Mouse (Mus musculus) spleen, adult 2 months (tissue): ENCODE results near the gene Irf2. TPM values are rescaled to one million over a fixed set of nuclear protein-coding genes. Genes with fewer than 3 reads are reported as not detected.

ENCODE experiments used
- DNase-seq, 2 experiments: peaks; one replicate each; pipeline versions ENCODE4 v3.0.0 to v3.0.0-alpha.2; 2012 to 2021; ENCODE audit warnings: low spot score in 2 of 2, low read depth in 1 of 2
- H3K27ac ChIP-seq: fragments of 200-500 bp; 2 replicates; pipeline ENCODE4 v1.5.1; 2012; ENCODE audit warnings: low read length, inconsistent platforms; ENCODE audit not compliant: insufficient read depth
- H3K27me3 ChIP-seq: fragments of 200-500 bp; 2 replicates; pipeline ENCODE4 v1.6.1; 2012; ENCODE audit warnings: mild to moderate bottlenecking, moderate library complexity, low read length, inconsistent platforms; ENCODE audit not compliant: control insufficient read depth, insufficient read depth
- H3K36me3 ChIP-seq: fragments of 200-500 bp; 2 replicates; pipeline ENCODE4 v1.6.1; 2012; ENCODE audit warnings: mild to moderate bottlenecking, low read length, inconsistent platforms; ENCODE audit not compliant: control insufficient read depth, insufficient read depth
- H3K4me1 ChIP-seq: fragments of 200-500 bp; 2 replicates; pipeline ENCODE4 v1.6.1; 2011; ENCODE audit warnings: inconsistent platforms; ENCODE audit not compliant: control insufficient read depth, insufficient read depth, insufficient read length
- H3K4me3 ChIP-seq: fragments of 200-500 bp; 2 replicates; pipeline ENCODE4 v1.5.1; 2011; ENCODE audit warnings: mild to moderate bottlenecking, inconsistent platforms; ENCODE audit not compliant: insufficient read depth, insufficient read length; ENCODE audit errors: extremely low read depth
- CTCF ChIP-seq: fragments of 200-500 bp; IDR thresholded peaks from 2 replicates; pipeline ENCODE4 v1.5.1; 2011; ENCODE audit warnings: mild to moderate bottlenecking, inconsistent platforms; ENCODE audit not compliant: insufficient read depth, insufficient read length, insufficient replicate concordance; ENCODE audit errors: extremely low read depth
- POLR2A ChIP-seq: fragments of 200-500 bp; IDR thresholded peaks from 2 replicates; pipeline ENCODE4 v1.6.1; 2011; ENCODE audit warnings: low read depth, low read length, inconsistent platforms
- WGBS: fragments of 180-500 bp; shearing (Covaris S2); methylation state at CpG from one replicate; pipeline ENCODE4 v1.1.7; 2018; 5-methylcytosine and 5-hydroxymethylcytosine counted together
- polyA plus RNA-seq: library from polyadenylated mRNA; depleted of rRNA; stranded (reverse); fragments of >200 nt; gene quantifications from 2 replicates; pipeline ENCODE4 v1.2.3, GENCODE M21; 2012; rRNA removed

Gene Irf2
- polyA plus RNA-seq, 1 experiment: 28.8 TPM

- Histone ChIP-seq H3K27me3 (no peaks in the 10 kb centered on the region), H3K27ac (peak overlapping the region; percentile 22), H3K4me1 (peaks cover 24% of the 10 kb centered on the region), H3K4me3 (no peak overlapping the region), H3K36me3 (no peaks in the 10 kb centered on the region)
- TF ChIP-seq CTCF: no peak
- TF ChIP-seq POLR2A: no peak
- 57% methylated on average over 6 of the region's 6 CpGs for WGBS
- DNase-seq: no peak
Observed at GRCm38 (mm10) chr8:46887396-46887795, 147.9 kb downstream of the Irf2 start.

DNA sequence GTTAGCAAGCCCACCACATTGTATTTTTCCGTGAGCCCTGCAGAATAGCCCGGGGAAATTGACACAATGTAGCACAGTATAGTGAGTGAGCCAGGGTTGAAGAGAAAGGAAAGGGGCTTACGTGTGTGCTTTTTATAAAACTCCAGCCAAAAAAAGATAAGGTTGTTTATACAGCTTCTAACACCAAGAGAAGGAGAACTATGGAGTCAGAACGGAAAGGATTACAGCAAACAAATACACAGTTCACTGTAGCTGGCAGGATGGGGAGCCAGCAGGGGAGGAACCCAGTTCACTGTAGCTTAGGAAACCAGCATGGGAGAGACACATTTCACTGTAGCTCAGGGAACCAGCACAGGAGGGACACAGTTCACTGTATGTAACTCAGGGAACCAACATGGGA is 149.0 kb downstream of the Irf2 start:
- no peaks in the 10 kb centered on the region for H3K36me3 ChIP-seq
- 70% methylated on average over 4 of the region's 4 CpGs for WGBS
- H3K27me3 ChIP-seq: no peaks in the 10 kb centered on the region
- H3K27ac ChIP-seq: peak overlapping the region; percentile 33; the same call in 1 of the 2 replicates
- TF ChIP-seq CTCF: no peak
- no peak for TF ChIP-seq POLR2A
- H3K4me3 ChIP-seq: no peak overlapping the region
- peaks cover 24% of the 10 kb centered on the region for H3K4me1 ChIP-seq
- no peak for DNase-seq

DNA sequence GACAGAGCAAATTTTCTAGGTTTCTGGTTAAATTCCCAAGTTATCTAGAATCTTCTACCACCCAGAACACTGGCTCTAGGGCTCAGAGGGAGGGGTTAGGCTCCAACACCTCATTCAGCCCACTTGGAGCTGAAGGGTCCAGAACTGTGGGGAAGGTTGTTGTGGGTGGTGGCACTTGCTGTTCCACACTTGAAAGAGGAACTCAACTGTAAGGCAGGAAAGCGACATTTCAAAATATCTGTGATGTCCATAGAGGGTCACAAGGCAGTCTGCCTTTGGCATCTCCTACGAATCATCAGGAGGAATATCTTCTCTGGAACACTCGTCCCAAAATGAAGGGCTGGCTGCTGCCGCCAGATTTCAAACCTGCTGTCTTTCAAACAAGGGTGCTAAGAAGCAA is 150.7 kb downstream of the Irf2 start:
- 36% methylated on average over 4 of the region's 4 CpGs for WGBS
- Histone ChIP-seq H3K4me3 (no peak overlapping the region), H3K27ac (peak overlapping the region; percentile 73), H3K27me3 (no peaks in the 10 kb centered on the region), H3K4me1 (peaks cover 24% of the 10 kb centered on the region), H3K36me3 (no peaks in the 10 kb centered on the region)
- TF ChIP-seq CTCF (no peak), POLR2A (no peak)
- no peak for DNase-seq

DNA sequence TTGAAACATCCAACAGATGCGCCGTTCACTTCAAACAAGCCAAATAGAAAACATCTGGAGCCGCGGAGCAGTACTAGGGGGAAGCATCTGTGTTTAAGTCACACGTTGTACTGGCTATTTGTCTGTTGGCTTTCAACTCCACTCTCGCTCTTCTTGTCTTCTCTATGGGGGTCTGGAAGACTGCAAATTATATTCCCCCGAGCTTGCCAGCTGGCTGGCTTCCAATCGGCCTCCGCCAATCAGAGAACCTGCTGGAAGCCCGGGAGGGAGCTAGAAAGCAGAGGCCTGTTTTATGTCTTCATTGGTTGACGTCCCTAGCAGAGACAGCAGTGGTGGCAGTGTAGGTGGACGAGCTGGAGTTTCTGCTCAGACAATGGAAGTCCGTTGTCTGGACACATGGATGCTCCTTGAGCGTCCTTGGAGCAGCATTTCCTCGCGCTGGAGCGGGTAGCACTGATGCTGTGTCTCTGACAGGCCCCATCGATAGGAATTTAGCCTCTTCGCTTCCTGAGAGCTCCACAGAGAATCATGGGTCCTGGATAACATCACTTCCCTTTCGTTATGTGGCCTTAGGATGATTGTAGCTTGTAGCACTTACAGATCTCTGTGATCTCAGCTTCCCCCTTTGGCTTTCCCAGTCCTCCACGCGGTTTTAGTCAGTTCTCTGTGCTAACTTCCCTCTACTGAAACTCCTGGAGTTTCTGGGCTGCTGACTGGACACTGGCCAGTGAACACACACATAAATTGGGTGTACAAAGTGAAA is 153.2 kb downstream of the Irf2 start:
- Histone ChIP-seq H3K36me3 (no peaks in the 10 kb centered on the region), H3K27ac (no peak overlapping the region; the same call in 1 of the 2 replicates), H3K4me1 (peaks cover 12% of the 10 kb centered on the region; the same call in 1 of the 2 replicates), H3K27me3 (no peaks in the 10 kb centered on the region), H3K4me3 (no peak overlapping the region)
- 78% methylated on average over 22 of the region's 22 CpGs for WGBS
- TF ChIP-seq POLR2A (no peak), CTCF (no peak)
- no peak for DNase-seq

- no peak overlapping the region for H3K4me3 ChIP-seq
- no peaks in the 10 kb centered on the region for H3K36me3 ChIP-seq
- H3K27ac ChIP-seq: no peak overlapping the region
- H3K4me1 ChIP-seq: peaks cover 10% of the 10 kb centered on the region; the same call in 1 of the 2 replicates
- no peak for DNase-seq
- WGBS: 93% methylated on average over 2 of the region's 2 CpGs
- no peaks in the 10 kb centered on the region for H3K27me3 ChIP-seq
- TF ChIP-seq POLR2A (no peak), CTCF (no peak)
Observed at GRCm38 (mm10) chr8:46894385-46894784, 154.9 kb downstream of the Irf2 start.

DNA sequence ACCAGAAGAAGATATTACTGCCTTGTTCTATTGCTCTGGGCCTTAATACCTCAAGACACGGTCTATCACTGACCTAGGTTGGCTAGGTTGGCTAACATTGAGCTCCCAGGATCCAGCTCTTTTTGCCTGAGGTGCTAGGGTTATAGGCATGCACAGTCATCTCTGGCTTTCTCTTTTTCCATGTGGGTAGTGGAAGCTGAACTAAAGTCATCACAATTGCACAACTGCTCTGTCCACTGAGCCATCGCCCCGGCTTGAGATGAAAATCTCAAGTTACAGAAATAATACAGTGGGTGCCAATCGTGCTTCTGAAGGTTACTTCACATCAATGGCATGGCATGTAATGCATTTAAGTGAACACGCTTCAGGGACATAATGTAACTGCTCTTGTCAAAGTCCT is 156.5 kb downstream of the Irf2 start:
- TF ChIP-seq CTCF: no peak
- TF ChIP-seq POLR2A: no peak
- 89% methylated on average over 5 of the region's 5 CpGs for WGBS
- Histone ChIP-seq H3K36me3 (no peaks in the 10 kb centered on the region), H3K4me3 (no peak overlapping the region), H3K27ac (no peak overlapping the region), H3K27me3 (no peaks in the 10 kb centered on the region), H3K4me1 (no peaks in the 10 kb centered on the region; the same call in 1 of the 2 replicates)
- no peak for DNase-seq

DNA sequence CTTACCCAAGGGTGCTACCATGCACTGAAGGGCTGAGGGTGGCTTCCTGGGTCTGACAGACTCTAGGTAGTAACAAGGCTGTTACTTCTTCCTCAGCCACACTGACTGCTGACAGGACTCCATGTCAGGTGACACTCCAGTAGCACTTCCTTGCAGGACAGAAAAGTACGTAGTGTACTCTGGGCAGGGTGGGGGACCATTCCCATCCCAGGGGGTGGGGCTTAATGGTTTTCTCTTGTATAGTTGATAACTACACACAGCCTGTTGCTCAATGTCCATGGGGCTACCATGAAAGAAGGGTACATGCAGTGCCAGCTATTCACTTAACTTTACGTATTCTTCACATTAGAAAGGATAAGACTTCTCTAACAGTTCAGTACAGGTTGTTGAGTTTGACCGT is 157.2 kb downstream of the Irf2 start:
- no peak overlapping the region for H3K27ac ChIP-seq
- H3K4me1 ChIP-seq: no peaks in the 10 kb centered on the region; the same call in 1 of the 2 replicates
- no peaks in the 10 kb centered on the region for H3K27me3 ChIP-seq
- DNase-seq: no peak
- no peak overlapping the region for H3K4me3 ChIP-seq
- H3K36me3 ChIP-seq: no peaks in the 10 kb centered on the region
- WGBS: 91% methylated on average over 3 of the region's 3 CpGs
- TF ChIP-seq POLR2A: no peak
- TF ChIP-seq CTCF: no peak

Other genes starting within 250 kb of the Irf2 start
- gene Cenpu, start 187.7 kb upstream of the Irf2 start, polyA plus RNA-seq: 1.5 and 2.3 TPM in 2 replicates
- gene Primpol, start 122.5 kb upstream of the Irf2 start, polyA plus RNA-seq: 1.8 and 2.5 TPM in 2 replicates
- gene Casp3, start 122.4 kb upstream of the Irf2 start, polyA plus RNA-seq: 4.1 and 5.0 TPM in 2 replicates
- 1.8 and 5.4 TPM in 2 replicates for gene Enpp6, start 247.2 kb downstream of the Irf2 start, polyA plus RNA-seq